Mouse (Mus musculus) cerebellum, postnatal 36 days (tissue): ENCODE data around the gene Rfx4.

Experiments
- DNase-seq, 2 experiments: peaks; one replicate each; pipeline ENCODE4 v3.0.0; 2021 to 2022; ENCODE audit warnings: mixed read lengths in 2 of 2

Rfx4 gene

GRCm38 (mm10) chr10:84758483-84759431 lies 2.9 kb downstream of the Rfx4 start:
- no peak for DNase-seq

GRCm38 (mm10) chr10:84759511-84760117 lies 3.8 kb downstream of the Rfx4 start:
- no peak for DNase-seq

- no peak for DNase-seq
Observed at GRCm38 (mm10) chr10:84760118-84761111, 4.6 kb downstream of the Rfx4 start.

- DNase-seq: no peak
Observed at GRCm38 (mm10) chr10:84768766-84769165, 12.9 kb downstream of the Rfx4 start.

GRCm38 (mm10) chr10:84772380-84773130 lies 16.7 kb downstream of the Rfx4 start:
- DNase-seq: peak; percentile 35 to 41

GRCm38 (mm10) chr10:84773889-84774288 lies 18.0 kb downstream of the Rfx4 start:
- DNase-seq: no peak

GRCm38 (mm10) chr10:84774573-84774972 lies 18.7 kb downstream of the Rfx4 start:
- no peak for DNase-seq

GRCm38 (mm10) chr10:84777109-84777508 lies 21.2 kb downstream of the Rfx4 start:
- no peak for DNase-seq

- no peak for DNase-seq
Observed at GRCm38 (mm10) chr10:84777974-84778373, 22.1 kb downstream of the Rfx4 start.

- no peak for DNase-seq
Observed at GRCm38 (mm10) chr10:84780828-84781227, 25.0 kb downstream of the Rfx4 start.

GRCm38 (mm10) chr10:84785339-84785738 lies 29.5 kb downstream of the Rfx4 start:
- DNase-seq: no peak

GRCm38 (mm10) chr10:84790323-84790722 lies 34.5 kb downstream of the Rfx4 start:
- no peak for DNase-seq

GRCm38 (mm10) chr10:84791181-84791580 lies 35.3 kb downstream of the Rfx4 start:
- DNase-seq: no peak

GRCm38 (mm10) chr10:84801521-84801920 lies 45.7 kb downstream of the Rfx4 start:
- no peak for DNase-seq

- DNase-seq: peak; percentile 6 to 10
Observed at GRCm38 (mm10) chr10:84803216-84803844, 47.5 kb downstream of the Rfx4 start.

- no peak for DNase-seq
Observed at GRCm38 (mm10) chr10:84805576-84805975, 49.7 kb downstream of the Rfx4 start.

- no peak for DNase-seq
Observed at GRCm38 (mm10) chr10:84807206-84807605, 51.3 kb downstream of the Rfx4 start.

- DNase-seq: no peak
Observed at GRCm38 (mm10) chr10:84810030-84810849, 54.4 kb downstream of the Rfx4 start.

- no peak for DNase-seq
Observed at GRCm38 (mm10) chr10:84811171-84811912, 55.5 kb downstream of the Rfx4 start.

GRCm38 (mm10) chr10:84811913-84812295 lies 56.0 kb downstream of the Rfx4 start:
- DNase-seq: peak; percentile 28 to 41
